Mouse (Mus musculus) forebrain, embryonic 10.5 days (tissue): ENCODE data around the gene Setd1b. TPM values are rescaled to one million over a fixed set of nuclear protein-coding genes. Genes with fewer than 3 reads are reported as not detected.

Experiments
- DNase-seq: peaks from one replicate; pipeline ENCODE4 v3.0.0-alpha.2; 2017; ENCODE audit warnings: low spot score; ENCODE audit errors: extremely low spot score
- H3K27ac ChIP-seq: fragments of 300-500 bp; sonication (generic); 2 replicates; pipeline ENCODE4 v1.5.1; 2016; ENCODE audit warnings: mild to moderate bottlenecking
- H3K27me3 ChIP-seq: fragments of 300-500 bp; sonication (generic); 2 replicates; pipeline ENCODE4 v1.6.1; 2016; ENCODE audit warnings: mild to moderate bottlenecking; ENCODE audit not compliant: poor library complexity, severe bottlenecking
- H3K36me3 ChIP-seq: fragments of 300-500 bp; sonication (generic); replicated peaks from 2 replicates; pipeline ENCODE4 v1.6.1; 2016; ENCODE audit warnings: mild to moderate bottlenecking, moderate library complexity
- H3K4me1 ChIP-seq: fragments of 300-500 bp; sonication (generic); 2 replicates; pipeline ENCODE4 v1.6.1; 2016
- H3K4me3 ChIP-seq: fragments of 300-500 bp; sonication (generic); 2 replicates; pipeline ENCODE4 v1.5.1; 2016; ENCODE audit warnings: mild to moderate bottlenecking, moderate library complexity
- H3K9me3 ChIP-seq: fragments of 300-500 bp; sonication (generic); 2 replicates; pipeline ENCODE4 v1.6.1; 2016; ENCODE audit warnings: mild to moderate bottlenecking, moderate library complexity
- WGBS: fragments of 180-500 bp; shearing (Covaris S2); methylation state at CpG from one replicate; pipeline ENCODE4 v1.1.7; 2016; 5-methylcytosine and 5-hydroxymethylcytosine counted together
- polyA plus RNA-seq: library from polyadenylated mRNA; unstranded; fragments of >200 nt; fragmentation: Nextera tagmentation; extraction: Ambion mirVana; gene quantifications from 2 replicates; pipeline ENCODE4 v1.2.1, GENCODE M21; 2016

Setd1b gene
- polyA plus RNA-seq, 1 experiment from 2014 or later = 8.1 TPM

DNA sequence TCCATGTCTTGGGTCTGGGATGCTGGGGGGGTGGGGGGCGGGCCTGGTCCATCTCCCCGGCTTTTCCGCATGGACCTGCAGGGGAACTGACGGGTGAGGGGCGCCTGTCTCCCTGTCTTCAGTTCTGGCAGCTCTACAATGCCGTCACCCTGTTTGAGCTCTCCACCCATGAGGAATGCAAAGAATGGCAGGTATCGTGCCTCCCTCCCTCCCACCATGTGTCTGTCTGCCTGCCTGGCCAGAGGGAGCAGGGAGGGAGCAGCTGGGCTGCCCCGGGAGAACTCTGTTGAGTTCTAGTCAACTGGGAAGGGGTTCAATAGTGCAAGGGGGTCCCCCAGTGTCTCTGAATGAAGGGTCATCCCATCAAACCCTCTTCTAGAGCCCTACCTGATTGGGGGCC, 25.9 kb upstream of the Setd1b start:
- Histone ChIP-seq H3K4me1 (peaks cover 20% of the 10 kb centered on the region), H3K9me3 (no peaks in the 10 kb centered on the region), H3K4me3 (no peak overlapping the region), H3K27me3 (no peaks in the 10 kb centered on the region), H3K27ac (no peak overlapping the region), H3K36me3 (no peaks in the 10 kb centered on the region)
- no peak for DNase-seq
- WGBS = 72% methylated on average over 8 of the region's 8 CpGs

- DNase-seq = peak; percentile 78
- Histone ChIP-seq H3K4me3 (no peak overlapping the region), H3K27ac (no peak overlapping the region), H3K27me3 (no peaks in the 10 kb centered on the region), H3K4me1 (peaks cover 25% of the 10 kb centered on the region), H3K9me3 (0 out of 2 replicates have a peak, but pooled peaks cover under 1% of the 10 kb centered on the region), H3K36me3 (peaks cover 2% of the 10 kb centered on the region; the same call in 1 of the 2 replicates)
- 20% methylated on average over 10 of the region's 10 CpGs for WGBS
Measured at GRCm38 (mm10) chr5:123117257-123117656, 24.7 kb upstream of the Setd1b start.

DNA sequence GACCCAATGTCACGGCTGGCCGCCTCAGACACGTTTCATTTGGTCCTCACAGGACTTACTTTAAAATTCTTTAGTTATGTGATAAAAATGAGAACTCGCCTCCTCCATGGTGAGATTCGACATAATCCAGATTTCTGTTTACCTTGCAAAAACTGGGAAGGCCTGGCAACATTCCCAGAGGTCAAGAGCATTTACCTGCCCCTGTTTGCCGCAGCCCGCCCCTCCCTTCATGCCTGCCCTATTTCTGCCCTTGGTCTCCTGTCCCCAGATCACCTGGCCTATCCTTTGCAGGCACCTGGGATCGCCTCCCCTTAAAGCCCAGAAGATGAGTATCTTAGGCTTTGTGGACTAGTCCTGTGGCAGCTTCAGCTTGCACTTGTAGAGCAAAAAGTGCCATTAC, 24.2 kb upstream of the Setd1b start:
- H3K27ac ChIP-seq = no peak overlapping the region
- 88% methylated on average over 8 of the region's 8 CpGs for WGBS

DNA sequence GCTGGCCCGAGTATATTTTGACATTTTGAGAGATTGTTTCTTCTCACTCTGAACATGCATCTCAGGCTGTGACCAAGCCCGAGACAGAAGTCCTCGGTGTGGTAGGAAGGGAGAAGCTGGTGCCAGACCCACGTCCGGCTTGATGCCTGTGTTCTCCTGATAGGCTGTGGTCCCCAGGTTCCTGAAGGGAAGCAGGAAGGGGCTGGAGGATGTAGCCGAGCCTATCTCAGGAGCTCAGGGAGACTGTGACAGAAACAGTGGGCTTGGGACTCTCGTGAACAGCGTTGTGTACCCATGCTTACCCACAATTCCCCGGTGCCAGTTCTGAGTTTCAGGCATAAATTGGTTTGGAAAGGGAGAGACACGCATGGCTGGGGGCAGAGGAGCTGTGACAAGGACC, 23.2 kb upstream of the Setd1b start:
- DNase-seq = no peak
- no peak overlapping the region for H3K4me3 ChIP-seq
- WGBS = 89% methylated on average over 10 of the region's 10 CpGs
- H3K9me3 ChIP-seq = 0 out of 2 replicates have a peak, but pooled peaks cover 3% of the 10 kb centered on the region
- H3K27me3 ChIP-seq = no peaks in the 10 kb centered on the region
- peaks cover 25% of the 10 kb centered on the region for H3K4me1 ChIP-seq
- H3K27ac ChIP-seq = no peak overlapping the region
- peaks cover 16% of the 10 kb centered on the region for H3K36me3 ChIP-seq

More for the DNA sequence above, 24.2 kb upstream of the Setd1b start:
- 0 out of 2 replicates have a peak, but pooled peaks cover 3% of the 10 kb centered on the region for H3K9me3 ChIP-seq
- peaks cover 25% of the 10 kb centered on the region for H3K4me1 ChIP-seq
- peaks cover 6% of the 10 kb centered on the region for H3K36me3 ChIP-seq
- H3K4me3 ChIP-seq = no peak overlapping the region
- DNase-seq = no peak
- H3K27me3 ChIP-seq = no peaks in the 10 kb centered on the region

GRCm38 (mm10) chr5:123120624-123121215, 21.3 kb upstream of the Setd1b start:
- Histone ChIP-seq H3K4me3 (no peak overlapping the region), H3K27me3 (no peaks in the 10 kb centered on the region), H3K9me3 (0 out of 2 replicates have a peak, but pooled peaks cover 3% of the 10 kb centered on the region), H3K27ac (no peak overlapping the region), H3K36me3 (peaks cover 26% of the 10 kb centered on the region), H3K4me1 (peaks cover 18% of the 10 kb centered on the region)
- WGBS = 79% methylated on average over 7 of the region's 7 CpGs
- no peak for DNase-seq

DNA sequence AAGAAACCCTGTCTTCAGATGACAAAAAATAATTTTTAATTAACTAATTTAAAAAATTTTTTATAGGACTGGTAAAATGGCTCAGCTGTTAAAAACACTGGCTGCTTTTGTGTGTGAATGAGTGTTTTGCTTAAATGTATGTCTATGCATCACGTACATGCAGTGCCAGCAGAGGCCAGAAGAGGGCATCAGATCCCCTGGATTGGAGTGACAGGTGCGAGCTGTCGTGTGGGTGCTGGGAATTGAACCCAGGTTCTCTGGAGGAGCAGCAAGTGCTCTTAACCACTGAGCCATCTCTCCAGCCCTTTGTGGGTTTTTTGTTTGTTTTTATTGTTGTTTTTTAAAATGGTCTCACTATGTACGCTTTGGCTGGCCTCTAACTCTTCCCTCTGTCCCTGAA, 19.8 kb upstream of the Setd1b start:
- Histone ChIP-seq H3K4me3 (no peak overlapping the region), H3K4me1 (peaks cover 21% of the 10 kb centered on the region), H3K27me3 (no peaks in the 10 kb centered on the region), H3K27ac (no peak overlapping the region), H3K9me3 (0 out of 2 replicates have a peak, but pooled peaks cover 3% of the 10 kb centered on the region), H3K36me3 (peaks cover 33% of the 10 kb centered on the region)
- DNase-seq = no peak
- 89% methylated on average over 4 of the region's 4 CpGs for WGBS

DNA sequence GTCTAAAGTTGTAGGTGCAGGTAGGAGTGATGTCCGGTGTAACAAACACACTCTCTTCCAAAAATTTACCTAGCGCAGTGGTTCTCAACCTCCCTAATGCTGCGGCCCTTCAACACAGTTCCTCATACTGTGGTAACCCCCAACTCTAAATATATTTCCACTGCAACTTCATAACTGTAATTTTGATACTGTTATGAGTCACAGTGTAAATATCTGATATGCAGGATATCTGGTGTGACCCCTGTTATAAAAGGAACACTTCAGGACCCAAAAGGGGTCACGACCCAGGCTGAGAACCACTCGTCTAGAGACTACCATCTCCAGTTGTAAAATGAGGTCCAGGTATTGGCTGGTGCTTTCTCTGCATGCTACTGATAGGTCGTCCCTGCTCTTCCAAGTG, 16.9 kb upstream of the Setd1b start:
- Histone ChIP-seq H3K36me3 (peaks cover 44% of the 10 kb centered on the region), H3K27me3 (peaks cover under 1% of the 10 kb centered on the region), H3K4me1 (peaks cover 20% of the 10 kb centered on the region), H3K27ac (no peak overlapping the region), H3K9me3 (0 out of 2 replicates have a peak, but pooled peaks cover 3% of the 10 kb centered on the region), H3K4me3 (no peak overlapping the region)
- DNase-seq = no peak
- WGBS = 89% methylated on average over 6 of the region's 6 CpGs

DNA sequence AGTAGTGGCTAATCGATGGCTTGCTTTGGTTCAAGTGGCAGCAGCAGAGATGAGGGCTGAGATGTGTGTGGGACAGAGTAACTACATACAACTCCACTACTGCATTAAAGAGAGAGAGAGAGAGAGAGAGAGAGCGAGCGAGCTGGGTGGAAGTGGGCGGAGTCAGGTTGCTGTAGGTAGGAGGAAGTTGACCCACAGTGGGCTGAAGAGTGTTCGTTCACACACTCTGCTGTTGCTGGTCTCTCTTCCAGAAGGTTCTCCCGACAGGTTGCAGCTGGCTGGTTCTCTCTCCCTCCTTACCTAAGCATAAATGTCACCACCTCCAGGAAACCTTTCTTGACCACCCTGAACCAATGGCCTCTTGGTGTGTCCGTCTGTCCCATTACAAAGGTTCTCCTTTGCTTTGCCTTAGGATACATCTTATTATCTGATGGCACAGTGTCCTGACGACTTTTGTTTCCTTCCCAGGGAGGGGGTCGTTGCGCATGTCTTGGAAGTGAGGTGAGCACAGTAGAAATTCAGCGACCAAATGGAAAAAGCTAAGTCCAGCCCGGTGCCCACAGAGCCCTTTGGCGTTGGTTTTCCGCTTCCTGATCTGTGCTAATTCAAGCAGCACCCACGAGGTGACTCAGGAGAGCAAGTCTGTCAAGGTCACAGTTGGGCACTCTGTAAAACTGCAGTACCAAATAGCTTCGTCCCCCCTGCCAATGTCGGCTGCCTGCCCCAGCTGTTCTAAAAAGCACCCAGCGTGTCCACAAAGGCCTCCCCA, 16.2 kb upstream of the Setd1b start:
- DNase-seq = no peak
- 0 out of 2 replicates have a peak, but pooled peaks cover 3% of the 10 kb centered on the region for H3K9me3 ChIP-seq
- H3K4me1 ChIP-seq = peaks cover 13% of the 10 kb centered on the region
- peaks cover 8% of the 10 kb centered on the region for H3K27me3 ChIP-seq
- no peak overlapping the region for H3K4me3 ChIP-seq
- no peak overlapping the region for H3K27ac ChIP-seq
- peaks cover 51% of the 10 kb centered on the region for H3K36me3 ChIP-seq
- 88% methylated on average over 18 of the region's 18 CpGs for WGBS

DNA sequence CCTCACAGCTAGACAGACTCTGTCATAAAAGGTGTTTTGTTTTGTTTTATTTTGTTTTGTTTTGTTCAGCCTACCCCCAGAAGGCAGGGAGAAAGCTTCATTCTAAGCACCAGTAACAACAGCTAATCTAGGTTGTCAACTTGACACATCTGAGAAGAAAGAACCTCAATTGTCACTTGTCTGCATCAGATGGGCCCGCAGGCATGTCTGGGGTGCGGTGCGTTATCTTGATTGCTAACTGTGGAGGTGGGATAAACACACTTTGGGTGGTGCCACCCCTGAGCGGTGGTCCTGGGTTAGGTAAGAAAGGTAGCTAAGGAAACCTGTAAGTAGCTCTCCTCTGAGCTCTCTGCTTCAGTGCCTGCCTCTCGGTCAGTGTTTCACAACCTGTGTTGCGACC, 15.0 kb upstream of the Setd1b start:
- peaks cover 20% of the 10 kb centered on the region for H3K27me3 ChIP-seq
- peaks cover 17% of the 10 kb centered on the region for H3K4me1 ChIP-seq
- H3K27ac ChIP-seq = no peak overlapping the region
- H3K36me3 ChIP-seq = peaks cover 59% of the 10 kb centered on the region
- WGBS = 81% methylated on average over 6 of the region's 6 CpGs
- H3K4me3 ChIP-seq = no peak overlapping the region
- DNase-seq = no peak
- H3K9me3 ChIP-seq = 0 out of 2 replicates have a peak, but pooled peaks cover 3% of the 10 kb centered on the region

GRCm38 (mm10) chr5:123128426-123129169, 13.4 kb upstream of the Setd1b start:
- H3K4me3 ChIP-seq = no peak overlapping the region
- no peak for DNase-seq
- 60% methylated on average over 10 of the region's 10 CpGs for WGBS
- H3K36me3 ChIP-seq = peaks cover 45% of the 10 kb centered on the region
- H3K27me3 ChIP-seq = peaks cover 20% of the 10 kb centered on the region
- no peak overlapping the region for H3K27ac ChIP-seq
- H3K9me3 ChIP-seq = no peaks in the 10 kb centered on the region
- H3K4me1 ChIP-seq = peaks cover 33% of the 10 kb centered on the region

DNA sequence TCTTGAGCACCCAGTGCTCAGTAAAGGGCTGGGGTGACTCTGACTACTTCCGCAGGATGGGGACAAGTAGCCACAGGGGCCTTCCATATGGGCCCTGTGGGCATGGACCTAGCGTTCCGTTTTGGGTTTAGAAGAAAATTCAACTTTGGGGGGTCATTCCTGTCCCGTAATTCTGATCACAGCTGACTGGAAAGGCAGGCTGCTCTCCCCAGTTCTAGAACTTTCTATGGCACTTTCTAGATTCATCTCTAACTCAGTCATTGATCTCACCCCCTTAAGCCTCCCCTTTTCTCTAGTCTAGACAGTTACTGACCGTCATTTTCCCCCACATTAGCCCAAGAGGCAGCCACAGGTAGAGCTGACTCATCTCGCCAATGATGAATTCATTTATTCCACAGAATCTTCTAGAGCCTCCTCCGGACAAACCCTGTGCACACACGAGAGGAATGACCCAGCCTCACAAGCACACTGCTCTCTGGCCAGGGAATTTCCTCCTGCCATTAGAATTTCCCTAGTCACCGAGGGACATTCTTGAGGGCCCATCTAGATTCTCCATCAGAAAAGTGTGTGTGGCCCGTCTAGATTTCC, 12.7 kb upstream of the Setd1b start:
- WGBS = 89% methylated on average over 10 of the region's 10 CpGs

GRCm38 (mm10) chr5:123130030-123130813, 11.8 kb upstream of the Setd1b start:
- H3K36me3 ChIP-seq = peaks cover 54% of the 10 kb centered on the region
- H3K27ac ChIP-seq = no peak overlapping the region
- no peak for DNase-seq
- H3K4me3 ChIP-seq = no peak overlapping the region
- H3K9me3 ChIP-seq = no peaks in the 10 kb centered on the region
- peaks cover 20% of the 10 kb centered on the region for H3K27me3 ChIP-seq
- peaks cover 49% of the 10 kb centered on the region for H3K4me1 ChIP-seq
- WGBS = 90% methylated on average over 9 of the region's 9 CpGs

More for the DNA sequence above, 12.7 kb upstream of the Setd1b start:
- no peak for DNase-seq
- H3K36me3 ChIP-seq = peaks cover 46% of the 10 kb centered on the region
- H3K4me1 ChIP-seq = peaks cover 39% of the 10 kb centered on the region
- H3K9me3 ChIP-seq = no peaks in the 10 kb centered on the region
- no peak overlapping the region for H3K27ac ChIP-seq
- peaks cover 20% of the 10 kb centered on the region for H3K27me3 ChIP-seq
- H3K4me3 ChIP-seq = no peak overlapping the region
